Mouse (Mus musculus): ENCODE measurements around the gene Eml3. TPM values are rescaled to one million over a fixed set of nuclear protein-coding genes. Genes with fewer than 3 reads are reported as not detected.

The Eml3 gene
- 14.1 and 14.3 TPM in 2 replicates for polyA plus RNA-seq (2016; fragmentation: Nextera tagmentation; extraction: Ambion mirVana)

- Histone ChIP-seq H3K27me3 (replicated peaks) (no peaks in the 10 kb centered on the region), H3K4me1 (peaks cover 20% of the 10 kb centered on the region), H3K9ac (peak within 1 kb of the TSS; percentile 72), H3K9me3 (no peaks in the 10 kb centered on the region), H3K36me3 (peaks cover 34% of the 10 kb centered on the region), H3K4me3 (peak within 1 kb of the TSS; percentile 59), H3K4me2 (replicated peaks) (peak within 1 kb of the TSS; percentile 84), H3K27ac (no peak within 1 kb of the TSS)
- under 1% methylated on average over 70 of the region's 74 CpGs for WGBS
- peak; percentile 67 for ATAC-seq (ENCODE audit: low FRiP score, low read depth)
These were observed at the start of gene Eml3, which contains the start of gene Rom1 for GRCm38 (mm10) chr19:8929224-8930088. Gene Eml3 (plus strand): TSS chr19:8929552. Gene Rom1 (minus strand): TSS chr19:8929356.

GRCm38 (mm10) chr19:8880311-8881033 lies 48.9 kb upstream of the Eml3 start, which contains the start of gene Uqcc3:
Gene Uqcc3 (minus strand): TSS chr19:8880923.
- Histone ChIP-seq H3K9ac (peak within 1 kb of the TSS; percentile 86), H3K27me3 (replicated peaks) (no peaks in the 10 kb centered on the region), H3K4me2 (replicated peaks) (peak within 1 kb of the TSS; percentile 77), H3K9me3 (no peaks in the 10 kb centered on the region), H3K36me3 (peaks cover 16% of the 10 kb centered on the region), H3K27ac (peak within 1 kb of the TSS; percentile 23; the same call in 1 of the 2 replicates), H3K4me3 (peak within 1 kb of the TSS; percentile 64), H3K4me1 (0 out of 2 replicates have a peak, but pooled peaks cover 9% of the 10 kb centered on the region)
- under 1% methylated on average over 42 of the region's 42 CpGs for WGBS
- peak; percentile 98 for ATAC-seq (ENCODE audit: low FRiP score, low read depth)

DNA sequence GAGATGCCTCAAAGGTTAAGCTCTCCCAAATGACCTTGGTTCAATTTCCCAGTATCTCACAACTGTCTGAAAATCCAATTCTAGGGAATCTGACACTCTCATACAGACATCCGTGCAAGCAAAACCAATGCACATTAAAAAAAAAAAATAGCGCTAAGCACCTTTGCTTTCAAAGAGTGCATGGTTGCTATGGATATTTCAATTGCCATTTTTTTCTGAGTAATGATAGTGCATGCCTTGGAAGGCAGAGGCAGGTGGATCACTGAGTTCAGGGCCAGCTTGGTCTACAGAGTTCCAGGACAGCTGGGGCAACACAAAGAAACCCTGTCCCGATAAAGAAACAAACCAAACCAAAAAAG lies 48.3 kb upstream of the Eml3 start:
- no peak; the same call in 1 of the 2 replicates for ATAC-seq (ENCODE audit: low FRiP score, low read depth)
- Histone ChIP-seq H3K27ac (no peak overlapping the region; the same call in 1 of the 2 replicates), H3K4me1 (0 out of 2 replicates have a peak, but pooled peaks cover 9% of the 10 kb centered on the region), H3K4me2 (replicated peaks) (peak overlapping the region; percentile 77), H3K4me3 (peak overlapping the region; percentile 64), H3K9ac (no peak overlapping the region), H3K27me3 (replicated peaks) (no peaks in the 10 kb centered on the region), H3K9me3 (no peaks in the 10 kb centered on the region), H3K36me3 (peaks cover 10% of the 10 kb centered on the region)
- 29% methylated on average over 3 of the region's 3 CpGs for WGBS

- H3K36me3 ChIP-seq: no peaks in the 10 kb centered on the region
- H3K4me2 ChIP-seq (replicated peaks): no peak within 1 kb of the TSS
- H3K4me1 ChIP-seq: peaks cover 17% of the 10 kb centered on the region
- H3K9ac ChIP-seq: no peak within 1 kb of the TSS
- H3K27ac ChIP-seq: no peak within 1 kb of the TSS
- ATAC-seq (ENCODE audit: low FRiP score, low read depth): no peak
- 73% methylated on average over 3 of the region's 3 CpGs for WGBS
- no peaks in the 10 kb centered on the region for H3K9me3 ChIP-seq
- H3K4me3 ChIP-seq: no peak within 1 kb of the TSS
- H3K27me3 ChIP-seq (replicated peaks): no peaks in the 10 kb centered on the region
These were observed 45.7 kb upstream of the Eml3 start, which contains the start of the genes Lbhd1 and Gm49403 for GRCm38 (mm10) chr19:8883616-8884015. Gene Lbhd1 (plus strand): TSS chr19:8883732. Gene Gm49403 (plus strand): TSS chr19:8883930.

- no peak overlapping the region for H3K9ac ChIP-seq
- WGBS: 54% methylated on average over 1 of the region's 1 CpGs
- ATAC-seq (ENCODE audit: low FRiP score, low read depth): no peak
- no peak overlapping the region for H3K27ac ChIP-seq
- H3K27me3 ChIP-seq (replicated peaks): no peaks in the 10 kb centered on the region
- H3K4me1 ChIP-seq: peaks cover 12% of the 10 kb centered on the region
- peaks cover 11% of the 10 kb centered on the region for H3K36me3 ChIP-seq
- H3K4me2 ChIP-seq (replicated peaks): peak overlapping the region; percentile 79
- H3K4me3 ChIP-seq: no peak overlapping the region
- no peaks in the 10 kb centered on the region for H3K9me3 ChIP-seq
These were observed 42.3 kb upstream of the Eml3 start for GRCm38 (mm10) chr19:8886916-8887584.

GRCm38 (mm10) chr19:8887585-8888463 lies 41.5 kb upstream of the Eml3 start:
- 13% methylated on average over 19 of the region's 19 CpGs for WGBS
- Histone ChIP-seq H3K4me1 (peaks cover 12% of the 10 kb centered on the region), H3K27me3 (replicated peaks) (no peaks in the 10 kb centered on the region), H3K4me3 (peak overlapping the region; percentile 57), H3K27ac (peak overlapping the region; percentile 12; the same call in 1 of the 2 replicates), H3K9ac (peak overlapping the region; percentile 75), H3K36me3 (peaks cover 11% of the 10 kb centered on the region), H3K4me2 (replicated peaks) (peak overlapping the region; percentile 79), H3K9me3 (no peaks in the 10 kb centered on the region)
- ATAC-seq (ENCODE audit: low FRiP score, low read depth): no peak; the same call in 1 of the 2 replicates

GRCm38 (mm10) chr19:8888511-8889385 lies 40.6 kb upstream of the Eml3 start, which contains the start of the genes 1810009A15Rik and Gm49416:
Gene 1810009A15Rik (plus strand): TSS chr19:8888853.
Gene Gm49416 (plus strand): TSS chr19:8888926.
- peak within 1 kb of the TSS; percentile 57 for H3K4me3 ChIP-seq
- H3K4me1 ChIP-seq: peaks cover 15% of the 10 kb centered on the region
- H3K4me2 ChIP-seq (replicated peaks): peak within 1 kb of the TSS; percentile 79
- peak within 1 kb of the TSS; percentile 75 for H3K9ac ChIP-seq
- H3K27ac ChIP-seq: peak within 1 kb of the TSS; percentile 67
- ATAC-seq (ENCODE audit: low FRiP score, low read depth): peak; percentile 95
- H3K9me3 ChIP-seq: no peaks in the 10 kb centered on the region
- H3K27me3 ChIP-seq (replicated peaks): no peaks in the 10 kb centered on the region
- peaks cover 11% of the 10 kb centered on the region for H3K36me3 ChIP-seq
- under 1% methylated on average over 58 of the region's 58 CpGs for WGBS

GRCm38 (mm10) chr19:8892829-8893766 lies 36.3 kb upstream of the Eml3 start, which contains the start of gene Ints5:
Gene Ints5 (plus strand): TSS chr19:8893005.
- H3K4me2 ChIP-seq (replicated peaks): peak within 1 kb of the TSS; percentile 92
- no peaks in the 10 kb centered on the region for H3K9me3 ChIP-seq
- peaks cover 32% of the 10 kb centered on the region for H3K4me1 ChIP-seq
- H3K27me3 ChIP-seq (replicated peaks): no peaks in the 10 kb centered on the region
- peak within 1 kb of the TSS; percentile 61 for H3K27ac ChIP-seq
- ATAC-seq (ENCODE audit: low FRiP score, low read depth): peak; percentile 34
- peak within 1 kb of the TSS; percentile 81 for H3K9ac ChIP-seq
- H3K36me3 ChIP-seq: peaks cover 30% of the 10 kb centered on the region
- H3K4me3 ChIP-seq: peak within 1 kb of the TSS; percentile 73
- 3% methylated on average over 54 of the region's 54 CpGs for WGBS

GRCm38 (mm10) chr19:8895397-8895960 lies 33.9 kb upstream of the Eml3 start:
- H3K27ac ChIP-seq: no peak overlapping the region
- no peak overlapping the region for H3K4me2 ChIP-seq (replicated peaks)
- no peaks in the 10 kb centered on the region for H3K9me3 ChIP-seq
- no peak for ATAC-seq (ENCODE audit: low FRiP score, low read depth)
- 93% methylated on average over 9 of the region's 9 CpGs for WGBS
- H3K4me3 ChIP-seq: no peak overlapping the region
- H3K4me1 ChIP-seq: peaks cover 34% of the 10 kb centered on the region
- H3K36me3 ChIP-seq: peaks cover 27% of the 10 kb centered on the region
- no peak overlapping the region for H3K9ac ChIP-seq
- no peaks in the 10 kb centered on the region for H3K27me3 ChIP-seq (replicated peaks)

Data from neural tube, embryonic 12.5 days (tissue).